Mouse (Mus musculus) cerebellum, postnatal 25 days (tissue): ENCODE data around the gene Fat3.

Experiments
- DNase-seq, 2 experiments: peaks; one replicate each; pipeline ENCODE4 v3.0.0; 2021; ENCODE audit warnings: mixed read lengths in 2 of 2

Fat3 gene

GRCm38 (mm10) chr9:16113936-16114642 lies 387.0 kb downstream of the Fat3 start:
- no peak for DNase-seq

DNA sequence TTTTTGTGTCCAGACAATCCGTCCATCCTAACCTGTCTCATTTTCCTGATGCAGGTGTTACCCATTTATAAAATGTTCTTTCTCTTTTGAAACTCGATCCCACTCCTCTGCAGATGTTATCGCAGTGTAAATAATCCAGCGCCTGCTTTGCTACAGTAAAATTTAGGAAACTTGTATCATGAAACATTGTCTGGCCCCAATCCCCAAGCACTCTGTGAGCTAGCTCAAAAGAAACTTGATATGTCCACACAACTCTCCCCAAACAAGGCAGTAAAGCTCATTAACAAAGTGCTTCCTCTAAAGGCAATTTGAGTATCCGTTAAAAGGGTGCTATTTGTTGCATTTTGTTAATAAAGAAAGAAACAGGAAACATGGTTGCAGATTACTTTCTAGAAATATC lies 393.2 kb downstream of the Fat3 start:
- no peak for DNase-seq

GRCm38 (mm10) chr9:16107386-16107785 lies 393.7 kb downstream of the Fat3 start:
- DNase-seq = no peak

GRCm38 (mm10) chr9:16098553-16098952 lies 402.5 kb downstream of the Fat3 start:
- no peak for DNase-seq

DNA sequence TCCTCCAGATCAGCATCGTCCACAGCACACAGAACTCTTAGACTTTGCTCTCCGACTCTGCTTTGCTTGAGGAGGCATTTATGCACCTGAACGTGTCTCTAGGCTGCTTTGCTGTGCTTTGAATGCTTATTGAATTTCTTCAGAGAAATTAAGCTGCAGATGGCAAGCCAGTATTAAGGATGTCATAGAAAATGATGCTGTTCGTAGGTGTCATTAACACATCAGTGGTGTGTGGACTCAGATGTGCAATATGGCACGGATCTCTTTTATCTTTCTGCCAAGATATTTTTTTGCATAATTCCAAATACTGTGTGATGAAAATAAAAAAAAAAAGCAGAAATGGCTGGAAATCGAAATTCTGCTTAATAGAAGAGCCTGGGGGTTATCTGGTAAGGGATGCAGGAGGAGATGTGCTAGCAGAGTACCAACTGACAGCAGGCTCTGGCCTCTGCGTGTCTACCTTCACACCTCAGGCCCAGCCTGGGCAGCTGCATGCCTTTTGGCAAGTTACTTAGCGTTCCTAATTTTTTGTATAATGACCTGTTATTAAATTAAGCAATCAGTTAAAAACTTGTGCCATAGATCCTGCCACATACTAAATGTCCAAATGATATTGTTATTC lies 407.9 kb downstream of the Fat3 start:
- no peak for DNase-seq

- DNase-seq = no peak
Measured at GRCm38 (mm10) chr9:16092051-16092967, 408.8 kb downstream of the Fat3 start.

GRCm38 (mm10) chr9:16079292-16079691 lies 421.8 kb downstream of the Fat3 start:
- DNase-seq = no peak

DNA sequence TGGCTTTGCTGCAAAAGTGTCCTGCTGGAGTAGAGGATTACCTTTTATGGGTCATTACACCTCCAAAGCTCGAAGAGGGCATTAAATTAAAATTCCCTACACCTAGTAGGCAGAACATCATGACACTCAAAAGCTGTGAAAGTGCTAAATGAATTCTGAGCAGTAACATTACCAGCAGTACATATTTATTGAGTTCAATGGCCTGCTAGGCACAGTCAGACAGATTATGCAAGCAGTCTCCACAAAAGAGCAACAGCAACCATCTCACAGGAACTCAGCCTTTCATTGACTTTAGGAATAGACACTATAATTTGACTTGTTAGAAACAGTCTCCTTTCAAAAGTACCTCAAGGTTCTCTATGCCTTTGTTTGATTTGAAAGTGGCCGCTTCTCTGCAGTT lies 426.4 kb downstream of the Fat3 start:
- DNase-seq = no peak

DNA sequence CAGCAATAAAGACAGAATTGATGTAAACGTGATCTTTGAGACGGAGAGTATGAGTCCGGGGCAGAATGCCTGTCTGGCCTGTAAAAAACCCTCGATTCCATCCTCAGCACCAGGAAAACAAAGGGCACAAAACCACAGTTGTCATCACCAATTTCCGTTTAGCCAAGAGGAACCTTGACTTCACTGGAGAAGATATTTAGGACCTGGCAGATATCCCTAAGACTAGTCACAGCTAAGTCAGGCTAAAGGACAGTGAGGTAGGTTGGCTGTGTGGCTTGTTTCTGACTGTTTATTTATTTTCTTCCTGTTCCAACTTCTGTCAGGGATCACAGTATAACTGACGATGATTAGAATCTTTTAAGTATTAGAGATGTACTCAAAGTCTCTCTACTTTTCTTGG lies 427.0 kb downstream of the Fat3 start:
- DNase-seq = no peak

GRCm38 (mm10) chr9:16063447-16063846 lies 437.6 kb downstream of the Fat3 start:
- DNase-seq = no peak

- DNase-seq = no peak
Measured at GRCm38 (mm10) chr9:16062472-16062871, 438.6 kb downstream of the Fat3 start.

- DNase-seq = no peak
Measured at GRCm38 (mm10) chr9:16046686-16047085, 454.4 kb downstream of the Fat3 start.

GRCm38 (mm10) chr9:16037375-16037774 lies 463.7 kb downstream of the Fat3 start:
- DNase-seq = no peak

DNA sequence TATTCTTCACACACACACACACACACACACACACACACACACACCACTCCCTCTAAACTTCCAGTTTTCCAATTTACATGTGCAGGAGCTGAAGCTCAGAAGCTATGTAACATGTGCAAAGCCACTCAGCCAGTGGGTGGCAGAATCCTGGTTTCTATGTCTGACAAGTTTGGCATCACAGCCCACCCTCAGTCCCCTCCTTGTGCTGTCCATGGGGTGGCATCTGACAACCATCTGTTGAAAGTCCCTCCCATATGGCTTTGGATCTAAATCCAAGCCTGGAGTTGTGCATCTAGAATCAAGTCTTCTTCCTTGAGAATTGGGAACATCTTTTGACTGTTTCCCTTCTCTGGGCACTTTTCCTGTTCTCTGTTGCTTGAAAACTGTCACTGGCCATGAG lies 464.7 kb downstream of the Fat3 start:
- peak; percentile 24 to 43 for DNase-seq

- DNase-seq = no peak
Measured at GRCm38 (mm10) chr9:16029715-16030285, 471.3 kb downstream of the Fat3 start.

DNA sequence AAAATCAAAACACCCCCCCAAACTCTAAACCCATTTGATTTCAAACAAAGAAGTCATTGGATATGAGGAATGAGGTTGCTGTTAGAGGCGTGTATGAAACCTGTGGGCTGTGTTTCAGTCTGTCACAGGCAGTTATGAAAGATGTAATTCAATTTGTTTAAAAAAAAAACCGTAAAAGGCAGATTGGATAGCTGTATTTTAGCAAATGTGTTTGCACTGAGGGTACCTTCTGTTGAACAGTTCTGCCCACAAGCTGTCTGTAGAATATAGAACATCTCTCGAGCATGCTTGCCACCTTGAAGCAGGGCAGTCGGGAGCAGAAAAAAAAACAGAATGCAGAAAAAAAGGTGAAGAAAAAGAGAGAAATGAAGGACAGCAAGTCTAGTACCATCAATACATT lies 472.0 kb downstream of the Fat3 start:
- DNase-seq = no peak

GRCm38 (mm10) chr9:16028394-16028911 lies 472.6 kb downstream of the Fat3 start:
- peak; percentile 14 to 16 for DNase-seq

DNA sequence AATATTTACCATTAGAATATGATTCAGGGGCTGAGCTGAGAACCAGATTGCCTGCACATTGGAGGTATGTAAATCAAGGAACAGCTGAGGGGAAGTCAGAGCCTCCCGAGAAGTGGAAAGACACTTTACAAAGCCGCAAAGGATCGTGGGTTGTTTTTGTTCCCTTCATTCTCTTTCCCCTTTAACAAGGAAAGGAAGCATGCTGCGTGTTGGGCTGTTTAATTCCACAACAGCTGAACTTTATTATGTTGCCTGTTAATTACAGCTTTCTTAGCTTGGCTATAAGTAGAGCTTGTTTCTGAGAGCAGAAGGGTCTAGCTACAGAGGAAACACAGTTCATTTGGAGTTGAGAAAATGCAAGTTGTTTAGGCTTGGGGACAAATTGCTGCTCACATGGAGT lies 475.0 kb downstream of the Fat3 start:
- DNase-seq = no peak

GRCm38 (mm10) chr9:16024706-16025105 lies 476.4 kb downstream of the Fat3 start:
- no peak for DNase-seq

- no peak for DNase-seq
Measured at GRCm38 (mm10) chr9:16014115-16014514, 487.0 kb downstream of the Fat3 start.

GRCm38 (mm10) chr9:16011382-16011781 lies 489.7 kb downstream of the Fat3 start:
- DNase-seq = no peak

- no peak for DNase-seq
Measured at GRCm38 (mm10) chr9:16007516-16007915, 493.6 kb downstream of the Fat3 start.

GRCm38 (mm10) chr9:16002991-16003390 lies 498.1 kb downstream of the Fat3 start:
- no peak for DNase-seq
